Mouse (Mus musculus) heart, postnatal 0 days (tissue): ENCODE measurements around the gene Pfkfb4.

ENCODE experiments used
- CTCF ChIP-seq: IDR thresholded peaks from 2 replicates; pipeline ENCODE4 v1.5.1; 2016; ENCODE audit warnings: antibody characterized with exemption, control low read depth, low read depth
- EP300 ChIP-seq: IDR thresholded peaks from 2 replicates; pipeline ENCODE4 v1.6.1; 2016; ENCODE audit warnings: antibody characterized with exemption, low read depth

GRCm38 (mm10) chr9:108992620-108993361 is 1.2 kb downstream of the Pfkfb4 start:
- no peak for TF ChIP-seq CTCF
- no peak for TF ChIP-seq EP300
